Mouse (Mus musculus) megakaryocyte, embryonic 14.5 days (primary cell): ENCODE results near the gene Rbpms2.

Source experiments
- FLI1 ChIP-seq: IDR thresholded peaks from 2 replicates; pipeline ENCODE4 v1.6.1; 2012; ENCODE audit warnings: low read length, inconsistent platforms, mixed read lengths
- GATA1 ChIP-seq: IDR thresholded peaks from 3 replicates; pipeline ENCODE4 v1.6.1; 2012; ENCODE audit warnings: mixed read lengths, low read length, inconsistent platforms, borderline replicate concordance

- TF ChIP-seq FLI1 (no peak), GATA1 (no peak)
Measured at GRCm38 (mm10) chr9:65606321-65607109, 22.9 kb upstream of the Rbpms2 start.
